Mouse (Mus musculus) hindbrain, embryonic 10.5 days (tissue): ENCODE data around the gene Vps8. TPM values are rescaled to one million over a fixed set of nuclear protein-coding genes. Genes with fewer than 3 reads are reported as not detected.

Source experiments
- DNase-seq: peaks from one replicate; pipeline ENCODE4 v3.0.0-alpha.2; 2017; ENCODE audit warnings: low spot score
- H3K27ac ChIP-seq: fragments of 300-500 bp; sonication (generic); 2 replicates; pipeline ENCODE4 v1.5.1; 2016; ENCODE audit warnings: mild to moderate bottlenecking, moderate library complexity
- H3K27me3 ChIP-seq: fragments of 300-500 bp; sonication (generic); 2 replicates; pipeline ENCODE4 v1.6.1; 2016; ENCODE audit warnings: mild to moderate bottlenecking; ENCODE audit not compliant: poor library complexity, insufficient read depth, severe bottlenecking
- H3K36me3 ChIP-seq: fragments of 300-500 bp; sonication (generic); 2 replicates; pipeline ENCODE4 v1.6.1; 2016; ENCODE audit warnings: mild to moderate bottlenecking, moderate library complexity
- H3K4me1 ChIP-seq: fragments of 300-500 bp; sonication (generic); replicated peaks from 2 replicates; pipeline ENCODE4 v1.6.1; 2016; ENCODE audit warnings: mild to moderate bottlenecking
- H3K4me3 ChIP-seq: fragments of 300-500 bp; sonication (generic); 2 replicates; pipeline ENCODE4 v1.5.1; 2016; ENCODE audit warnings: mild to moderate bottlenecking, moderate library complexity
- H3K9me3 ChIP-seq: fragments of 300-500 bp; sonication (generic); 2 replicates; pipeline ENCODE4 v1.6.1; 2016; ENCODE audit warnings: mild to moderate bottlenecking, moderate library complexity
- WGBS: fragments of 180-500 bp; shearing (Covaris S2); methylation state at CpG from one replicate; pipeline ENCODE4 v1.1.7; 2016; 5-methylcytosine and 5-hydroxymethylcytosine counted together
- polyA plus RNA-seq: library from polyadenylated mRNA; unstranded; fragments of >200 nt; fragmentation: Nextera tagmentation; extraction: Ambion mirVana; gene quantifications from 2 replicates; pipeline ENCODE4 v1.2.1, GENCODE M21; 2016

Gene Vps8
- polyA plus RNA-seq, 1 experiment from 2014 or later, result 23.8 TPM

DNA sequence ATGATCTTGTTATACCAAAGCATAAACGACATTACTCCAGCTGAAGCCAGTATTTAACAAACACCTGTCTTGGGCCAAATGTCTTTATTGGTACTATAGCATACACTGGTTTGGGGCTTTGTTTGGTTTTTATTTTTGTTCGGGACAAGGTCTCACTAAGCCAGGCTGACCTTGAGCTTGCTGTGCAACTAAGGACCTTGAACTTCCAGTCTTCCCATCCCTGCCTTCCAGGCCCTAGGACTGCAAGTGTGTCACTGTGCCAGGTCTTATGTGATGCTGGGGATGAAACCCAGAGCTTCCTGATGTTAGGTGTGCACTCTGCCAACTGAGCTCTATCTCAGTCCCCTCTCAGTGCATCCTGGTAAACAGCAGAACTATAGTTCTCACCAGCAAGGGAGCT, 168.6 kb downstream of the Vps8 start:
- no peaks in the 10 kb centered on the region for H3K9me3 ChIP-seq
- DNase-seq, result no peak
- no peaks in the 10 kb centered on the region for H3K27me3 ChIP-seq
- WGBS, result 86% methylated on average over 2 of the region's 2 CpGs
- H3K4me1 ChIP-seq, result no peaks in the 10 kb centered on the region
- H3K36me3 ChIP-seq, result no peaks in the 10 kb centered on the region
- no peak overlapping the region for H3K27ac ChIP-seq
- H3K4me3 ChIP-seq, result no peak overlapping the region

DNA sequence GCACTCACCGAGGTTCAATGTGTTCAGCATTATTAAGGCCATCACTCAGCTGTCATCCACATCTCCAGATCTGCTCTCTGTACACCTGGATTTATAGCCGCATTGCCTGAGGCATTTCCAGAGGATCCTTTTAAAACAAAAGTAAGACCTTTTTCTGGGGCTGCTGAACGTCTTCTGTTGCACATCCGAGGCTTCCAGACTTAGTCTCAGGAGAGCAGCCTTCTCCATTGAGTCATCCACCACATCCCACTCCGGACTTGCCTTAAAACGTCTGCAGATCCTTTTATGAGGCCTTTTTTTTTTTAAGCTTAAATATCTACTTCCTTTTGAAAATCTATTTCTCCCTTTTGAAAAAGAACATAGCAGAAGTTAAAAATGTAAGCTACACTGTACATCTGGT, 172.6 kb downstream of the Vps8 start:
- 85% methylated on average over 6 of the region's 6 CpGs for WGBS
- no peak overlapping the region for H3K27ac ChIP-seq
- no peaks in the 10 kb centered on the region for H3K36me3 ChIP-seq
- H3K9me3 ChIP-seq, result no peaks in the 10 kb centered on the region
- H3K4me1 ChIP-seq, result no peaks in the 10 kb centered on the region
- H3K27me3 ChIP-seq, result no peaks in the 10 kb centered on the region
- DNase-seq, result no peak
- no peak overlapping the region for H3K4me3 ChIP-seq

DNA sequence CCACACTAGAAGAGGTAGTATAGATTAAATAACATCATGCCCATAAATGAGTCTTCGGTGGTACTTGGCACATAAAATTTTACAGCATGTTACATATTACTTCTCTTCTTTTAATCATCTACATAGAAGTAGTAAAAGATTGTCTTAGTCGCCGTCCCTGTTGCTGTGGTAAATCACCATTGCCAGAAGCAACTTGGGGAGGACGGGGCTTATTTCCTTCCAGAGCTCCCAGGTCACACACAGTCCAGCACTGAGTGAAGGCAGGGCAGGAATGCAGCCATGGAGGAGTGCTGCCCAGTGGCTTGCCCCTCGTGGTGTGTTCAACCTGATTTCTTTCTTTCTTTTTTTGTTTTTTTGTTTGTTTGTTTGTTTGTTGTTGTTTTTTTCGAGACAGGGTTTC, 181.4 kb downstream of the Vps8 start:
- 91% methylated on average over 6 of the region's 6 CpGs for WGBS
- no peaks in the 10 kb centered on the region for H3K27me3 ChIP-seq
- H3K36me3 ChIP-seq, result no peaks in the 10 kb centered on the region
- DNase-seq, result no peak
- H3K4me3 ChIP-seq, result no peak overlapping the region
- H3K9me3 ChIP-seq, result no peaks in the 10 kb centered on the region
- 0 out of 2 replicates have a peak, but pooled peaks cover 6% of the 10 kb centered on the region for H3K4me1 ChIP-seq
- H3K27ac ChIP-seq, result no peak overlapping the region

DNA sequence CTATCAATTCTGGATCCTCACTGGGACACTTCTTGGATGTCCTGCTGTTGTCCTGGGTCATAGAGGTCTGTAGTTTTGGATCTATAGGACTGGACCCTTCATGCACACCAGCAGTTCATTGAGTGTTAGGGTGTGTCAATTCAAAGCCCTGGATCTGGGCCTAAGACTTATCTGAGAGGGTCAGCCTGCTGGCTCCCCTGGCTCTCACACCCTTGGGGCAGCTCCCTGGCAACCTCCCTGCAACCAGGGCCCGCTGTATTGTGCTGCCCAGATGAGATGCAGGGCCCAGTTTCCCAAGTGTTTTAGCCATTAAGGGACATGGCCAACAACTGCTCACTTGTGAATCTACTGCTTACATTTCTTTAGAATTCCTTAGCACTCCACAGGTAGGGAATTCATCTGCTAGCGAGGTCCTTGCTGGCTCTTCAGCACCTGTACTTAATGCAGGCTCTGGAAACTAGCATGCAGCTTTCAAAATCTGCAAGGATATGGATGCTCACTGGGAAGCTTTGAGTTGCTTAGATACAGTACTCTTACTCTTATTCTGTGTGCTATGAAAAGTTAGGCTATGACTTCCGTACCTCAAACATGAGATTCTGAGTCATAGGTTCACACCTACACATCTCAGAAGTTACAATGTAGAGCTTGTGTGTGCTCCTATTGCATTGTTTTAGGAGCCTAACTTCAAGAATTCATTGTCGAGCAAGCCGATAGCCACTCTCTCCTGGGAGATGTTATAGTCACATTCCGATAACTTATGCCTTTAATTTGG, 183.5 kb downstream of the Vps8 start:
- no peaks in the 10 kb centered on the region for H3K9me3 ChIP-seq
- no peak overlapping the region for H3K4me3 ChIP-seq
- no peak for DNase-seq
- no peak overlapping the region for H3K27ac ChIP-seq
- 0 out of 2 replicates have a peak, but pooled peaks cover 6% of the 10 kb centered on the region for H3K4me1 ChIP-seq
- H3K27me3 ChIP-seq, result no peaks in the 10 kb centered on the region
- no peaks in the 10 kb centered on the region for H3K36me3 ChIP-seq
- WGBS, result 87% methylated on average over 6 of the region's 6 CpGs

DNA sequence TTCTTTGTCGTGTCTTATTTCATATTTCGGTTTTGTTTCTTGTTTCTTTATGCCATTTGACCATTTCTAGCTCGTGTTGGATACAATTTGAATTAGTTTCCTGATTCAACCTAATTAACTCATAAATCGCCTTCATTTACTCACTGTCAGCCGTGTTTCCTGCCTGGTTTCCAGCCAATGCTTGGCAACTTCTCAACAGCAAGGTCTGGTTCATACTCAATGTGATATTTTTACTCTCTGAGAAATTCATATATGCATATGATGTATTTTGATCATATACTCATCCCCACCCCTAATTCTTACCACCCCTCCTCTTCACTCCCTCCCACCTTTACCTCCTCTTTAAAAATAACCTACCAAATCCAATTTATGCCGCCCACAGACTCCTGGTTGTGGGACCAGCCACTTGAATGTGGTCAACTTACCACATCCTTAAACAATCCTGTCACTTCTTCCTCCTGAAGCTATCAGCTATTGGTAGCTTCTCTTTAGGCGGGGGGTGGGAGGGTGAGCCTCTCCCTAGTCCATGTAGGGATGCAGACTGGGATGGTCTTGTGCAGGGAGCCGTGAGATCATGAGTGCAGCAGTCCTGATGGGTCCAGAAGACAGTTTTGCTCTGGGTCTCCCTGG, 184.2 kb downstream of the Vps8 start:
- 0 out of 2 replicates have a peak, but pooled peaks cover 6% of the 10 kb centered on the region for H3K4me1 ChIP-seq
- H3K9me3 ChIP-seq, result no peaks in the 10 kb centered on the region
- no peak for DNase-seq
- H3K27ac ChIP-seq, result no peak overlapping the region
- H3K36me3 ChIP-seq, result no peaks in the 10 kb centered on the region
- WGBS, result 86% methylated on average over 8 of the region's 8 CpGs
- H3K4me3 ChIP-seq, result no peak overlapping the region
- H3K27me3 ChIP-seq, result no peaks in the 10 kb centered on the region

DNA sequence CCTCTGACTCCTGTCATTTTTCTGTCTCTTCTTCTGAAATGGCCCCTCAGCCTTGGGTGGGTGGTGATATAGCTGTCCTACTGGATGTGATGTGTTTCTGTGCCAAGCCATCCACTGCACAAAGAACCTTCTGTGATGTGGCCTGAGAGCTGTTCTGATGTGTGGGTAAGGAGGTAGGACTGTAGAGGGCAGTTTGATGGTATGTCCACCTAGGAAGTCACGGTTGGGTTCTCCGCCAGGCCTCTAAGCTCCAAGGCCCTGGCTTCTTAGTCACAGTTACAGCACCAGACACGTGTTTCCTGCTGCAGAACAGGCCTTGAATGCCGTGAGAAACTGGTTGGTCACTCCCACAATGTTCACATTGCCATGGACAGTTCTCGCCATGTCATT, 184.7 kb downstream of the Vps8 start:
- no peaks in the 10 kb centered on the region for H3K27me3 ChIP-seq
- H3K36me3 ChIP-seq, result 0 out of 2 replicates have a peak, but pooled peaks cover 4% of the 10 kb centered on the region
- DNase-seq, result no peak
- no peaks in the 10 kb centered on the region for H3K9me3 ChIP-seq
- H3K27ac ChIP-seq, result no peak overlapping the region
- 87% methylated on average over 5 of the region's 5 CpGs for WGBS
- H3K4me3 ChIP-seq, result no peak overlapping the region
- H3K4me1 ChIP-seq, result 0 out of 2 replicates have a peak, but pooled peaks cover 6% of the 10 kb centered on the region

DNA sequence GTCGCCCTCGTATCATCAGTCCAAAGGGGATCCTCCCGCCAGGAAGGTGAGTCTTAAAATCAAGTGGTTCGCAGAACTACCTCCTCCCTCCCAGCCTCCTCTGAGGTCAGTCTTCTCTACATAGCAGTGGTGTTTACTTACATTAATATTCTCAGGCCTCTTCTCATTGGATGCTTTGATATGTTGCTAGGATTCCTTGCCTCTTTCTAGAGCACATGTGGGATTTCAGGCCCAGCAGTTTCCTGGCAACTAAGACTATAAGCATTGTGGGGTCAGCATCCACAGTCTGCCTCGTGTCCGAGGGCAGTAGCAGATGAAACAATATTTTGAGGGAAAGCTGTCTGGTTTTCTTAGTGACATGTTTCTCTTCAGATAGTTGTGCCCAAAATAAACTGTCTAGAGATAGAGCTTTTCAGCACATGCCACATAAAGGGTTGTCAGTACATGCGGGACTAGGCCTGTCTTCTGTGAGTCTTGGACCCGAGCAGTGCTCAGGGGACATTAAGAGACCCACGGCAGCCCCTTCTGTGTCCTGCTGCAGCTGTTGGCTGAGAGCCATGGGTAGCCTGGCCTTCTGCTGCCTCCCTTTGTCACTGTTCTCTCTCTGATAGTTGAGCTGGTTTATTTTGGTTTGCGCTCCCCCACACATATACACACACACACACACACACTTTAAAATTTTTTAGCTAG, 185.4 kb downstream of the Vps8 start:
- Histone ChIP-seq H3K27ac (no peak overlapping the region), H3K4me1 (0 out of 2 replicates have a peak, but pooled peaks cover 6% of the 10 kb centered on the region), H3K4me3 (no peak overlapping the region), H3K36me3 (peaks cover 4% of the 10 kb centered on the region; the same call in 1 of the 2 replicates), H3K9me3 (no peaks in the 10 kb centered on the region), H3K27me3 (no peaks in the 10 kb centered on the region)
- no peak for DNase-seq
- WGBS, result 86% methylated on average over 10 of the region's 10 CpGs

DNA sequence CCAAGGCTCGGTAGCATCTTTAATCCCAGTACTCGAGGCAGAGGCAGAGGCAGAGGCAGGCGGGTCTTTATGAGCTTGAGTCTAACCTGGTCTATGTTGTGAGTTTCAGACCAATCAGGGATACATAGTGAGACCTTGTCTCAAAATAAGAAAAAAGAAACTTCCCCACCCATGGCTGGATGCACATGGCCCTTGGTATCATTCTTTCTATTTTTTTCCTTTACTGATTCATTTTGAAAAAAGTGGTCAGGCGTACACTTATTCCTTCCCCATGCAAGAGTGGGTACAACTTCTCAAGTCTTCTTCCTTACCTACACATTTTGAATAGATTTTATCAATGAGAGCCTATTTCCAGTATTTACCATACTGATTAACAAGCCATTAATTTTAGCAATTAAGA, 187.6 kb downstream of the Vps8 start:
- no peak overlapping the region for H3K4me3 ChIP-seq
- no peaks in the 10 kb centered on the region for H3K27me3 ChIP-seq
- no peaks in the 10 kb centered on the region for H3K9me3 ChIP-seq
- no peak overlapping the region for H3K27ac ChIP-seq
- peaks cover 4% of the 10 kb centered on the region; the same call in 1 of the 2 replicates for H3K36me3 ChIP-seq
- 0 out of 2 replicates have a peak, but pooled peaks cover 6% of the 10 kb centered on the region for H3K4me1 ChIP-seq
- no peak for DNase-seq
- WGBS, result 89% methylated on average over 4 of the region's 4 CpGs

DNA sequence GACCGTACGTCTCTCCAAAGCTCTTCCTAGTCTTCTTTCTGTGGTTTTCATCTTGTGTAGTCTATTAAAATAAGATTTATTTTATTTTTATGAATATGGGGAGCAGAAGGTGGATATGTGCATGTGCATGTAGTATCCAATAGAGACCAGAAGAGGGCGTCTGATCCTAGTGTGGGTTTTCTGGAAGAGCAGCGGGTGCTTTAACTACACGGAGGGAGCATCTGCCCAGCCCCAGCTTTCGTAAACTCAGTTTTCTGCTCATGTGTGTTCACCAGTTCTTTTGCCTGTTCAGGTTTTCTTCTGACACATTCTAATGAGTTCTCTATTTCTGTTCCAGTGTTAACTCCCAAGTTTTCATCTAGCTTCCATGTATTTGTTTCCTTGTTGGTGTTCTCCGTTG, 192.9 kb downstream of the Vps8 start:
- peaks cover 4% of the 10 kb centered on the region; the same call in 1 of the 2 replicates for H3K36me3 ChIP-seq
- no peak overlapping the region for H3K4me3 ChIP-seq
- 0 out of 2 replicates have a peak, but pooled peaks cover 4% of the 10 kb centered on the region for H3K9me3 ChIP-seq
- H3K4me1 ChIP-seq, result 0 out of 2 replicates have a peak, but pooled peaks cover 6% of the 10 kb centered on the region
- no peaks in the 10 kb centered on the region for H3K27me3 ChIP-seq
- no peak overlapping the region for H3K27ac ChIP-seq
- DNase-seq, result peak; percentile 14
- WGBS, result 57% methylated on average over 7 of the region's 7 CpGs

DNA sequence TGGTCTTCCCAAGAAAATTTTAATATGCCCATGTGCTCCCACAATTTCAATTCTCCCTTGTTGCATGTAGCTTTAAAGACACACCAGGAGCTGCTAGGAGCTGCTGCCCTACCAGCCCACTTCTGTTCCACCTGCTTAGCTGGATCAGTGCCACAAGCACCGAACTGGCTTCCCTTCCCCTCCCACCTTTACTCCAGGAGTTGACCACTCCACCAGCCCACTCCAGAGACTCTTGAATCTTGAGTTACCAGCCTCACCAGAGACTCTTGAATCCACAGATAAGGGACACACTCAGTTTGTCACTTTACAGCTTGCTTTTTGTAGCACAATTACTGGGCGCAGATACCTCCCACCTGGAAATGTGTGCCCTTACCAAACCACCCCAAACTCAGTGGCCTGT, 197.7 kb downstream of the Vps8 start:
- H3K4me1 ChIP-seq, result 0 out of 2 replicates have a peak, but pooled peaks cover 6% of the 10 kb centered on the region
- DNase-seq, result no peak
- no peaks in the 10 kb centered on the region for H3K27me3 ChIP-seq
- H3K4me3 ChIP-seq, result no peak overlapping the region
- 0 out of 2 replicates have a peak, but pooled peaks cover 4% of the 10 kb centered on the region for H3K9me3 ChIP-seq
- H3K36me3 ChIP-seq, result no peaks in the 10 kb centered on the region
- H3K27ac ChIP-seq, result no peak overlapping the region
- WGBS, result 96% methylated on average over 2 of the region's 2 CpGs

DNA sequence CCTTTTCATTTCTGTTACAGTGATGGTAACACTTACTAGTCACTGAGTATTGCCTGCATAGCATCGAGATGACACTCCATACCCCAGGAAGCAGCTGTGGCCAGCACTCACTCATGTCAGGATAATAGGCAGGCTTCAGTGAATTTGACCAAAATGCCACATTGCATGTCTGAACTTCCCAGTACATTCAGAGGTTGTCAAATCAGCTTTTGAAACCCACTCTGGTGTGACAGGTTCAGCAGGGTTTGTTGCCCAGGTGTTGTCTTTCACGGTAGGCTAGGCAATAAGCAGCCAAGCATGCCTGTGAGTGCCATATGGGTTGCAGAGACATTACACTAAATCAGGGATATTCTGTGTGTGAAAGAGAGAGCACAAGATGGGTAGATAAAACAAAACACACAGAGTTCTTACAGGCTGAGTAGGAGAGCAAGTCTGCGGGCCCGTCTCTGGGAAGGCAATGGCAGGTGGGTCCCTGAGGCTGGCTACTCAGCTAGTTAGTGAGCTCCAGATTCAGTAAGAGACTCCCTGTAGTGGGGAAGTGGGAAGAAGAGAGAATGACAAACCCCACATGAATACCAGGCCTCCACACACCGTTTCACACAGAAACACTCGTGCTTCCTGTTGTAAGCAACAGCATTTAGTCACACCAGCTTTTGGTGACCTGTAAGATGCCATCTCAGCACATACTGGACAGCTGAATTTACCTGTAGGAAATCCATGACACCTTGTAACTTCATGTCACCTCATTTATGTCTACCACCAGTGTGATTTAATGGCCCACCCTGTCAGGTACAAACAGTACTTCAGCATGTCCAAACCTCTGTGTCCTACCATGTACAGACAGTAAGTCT, 203.1 kb downstream of the Vps8 start:
- H3K27ac ChIP-seq, result peak overlapping the region; percentile 62; the same call in 1 of the 2 replicates
- no peak for DNase-seq
- WGBS, result 73% methylated on average over 6 of the region's 6 CpGs

DNA sequence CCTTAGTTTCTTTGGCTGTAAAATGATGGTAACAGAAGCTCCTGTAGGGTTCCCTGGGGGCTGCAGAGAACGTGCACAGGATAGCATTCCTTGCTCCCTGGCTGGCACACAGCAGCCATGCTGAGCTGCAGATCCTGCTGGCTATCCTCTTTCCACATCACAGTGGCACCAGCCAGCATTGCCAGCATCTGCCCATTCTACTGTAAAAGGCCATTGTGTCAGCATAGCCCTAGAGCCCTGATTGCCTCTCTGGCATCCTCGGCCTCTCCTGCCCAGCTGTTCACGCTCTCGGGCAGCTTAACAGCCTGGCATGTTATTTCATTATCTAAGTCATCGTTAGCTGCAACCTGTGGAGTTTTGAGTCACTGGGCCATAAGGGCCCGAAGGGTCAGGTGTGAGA, 204.3 kb downstream of the Vps8 start:
- H3K4me1 ChIP-seq, result peaks cover 17% of the 10 kb centered on the region
- H3K4me3 ChIP-seq, result no peak overlapping the region
- no peak overlapping the region for H3K27ac ChIP-seq
- H3K36me3 ChIP-seq, result no peaks in the 10 kb centered on the region
- no peaks in the 10 kb centered on the region for H3K9me3 ChIP-seq
- DNase-seq, result no peak
- 76% methylated on average over 6 of the region's 6 CpGs for WGBS
- no peaks in the 10 kb centered on the region for H3K27me3 ChIP-seq

More for the DNA sequence above, 203.1 kb downstream of the Vps8 start:
- Histone ChIP-seq H3K27me3 (no peaks in the 10 kb centered on the region), H3K4me1 (peaks cover 17% of the 10 kb centered on the region), H3K4me3 (no peak overlapping the region), H3K36me3 (no peaks in the 10 kb centered on the region), H3K9me3 (no peaks in the 10 kb centered on the region)
